Mouse (Mus musculus) spleen, adult 10 weeks (tissue): ENCODE results near the gene Wdfy3. TPM values are rescaled to one million over a fixed set of nuclear protein-coding genes. Genes with fewer than 3 reads are reported as not detected.

Experiments
- polyA plus RNA-seq: library from polyadenylated mRNA; stranded (reverse); fragments of 350-450 nt; fragmentation: Illumina TruSeq; extraction: RNeasy Lipid Tissue Mini Kit (QIAGEN cat#74804); gene quantifications from one replicate; pipeline ENCODE4 v1.2.3, GENCODE M21; 2015; ENCODE audit warnings: low replicate concordance; ENCODE audit not compliant: insufficient read depth

The Wdfy3 gene
- 8.7 TPM for polyA plus RNA-seq

GRCm38 (mm10) chr5:102069767-102070413, at the start of gene Wdfy3:
Wdfy3 (minus strand) TSS chr5:102069921.

